Mouse (Mus musculus) heart, postnatal 0 days (tissue): ENCODE results near the gene Xrcc3. TPM values are rescaled to one million over a fixed set of nuclear protein-coding genes. Genes with fewer than 3 reads are reported as not detected.

ENCODE experiments used
- ATAC-seq: fragments of 200-750 bp; cut with Nextera tagmentation; 2 replicates; pipeline ENCODE4 v1.8.0; 2017; ENCODE audit warnings: low read depth, moderate number of reproducible peaks, moderate library complexity; ENCODE audit not compliant: insufficient read depth
- DNase-seq: peaks from one replicate; pipeline ENCODE4 v3.0.0-alpha.2; 2016; ENCODE audit warnings: low spot score
- H3K27ac ChIP-seq: fragments of 300-500 bp; sonication (generic); 2 replicates; pipeline ENCODE4 v1.5.1; 2014; ENCODE audit warnings: low read depth, mild to moderate bottlenecking
- H3K27me3 ChIP-seq: fragments of 300-500 bp; sonication (generic); 2 replicates; pipeline ENCODE4 v1.6.1; 2014; ENCODE audit warnings: low read length, mixed read lengths; ENCODE audit not compliant: control insufficient read depth, insufficient read depth
- H3K36me3 ChIP-seq: fragments of 300-500 bp; sonication (generic); replicated peaks from 2 replicates; pipeline ENCODE4 v1.6.1; 2014; ENCODE audit warnings: low read length, mixed read lengths; ENCODE audit not compliant: control insufficient read depth, insufficient read depth
- H3K4me1 ChIP-seq: fragments of 300-500 bp; sonication (generic); 2 replicates; pipeline ENCODE4 v1.6.1; 2014; ENCODE audit warnings: antibody characterized with exemption; ENCODE audit not compliant: control insufficient read depth, insufficient read depth
- H3K4me2 ChIP-seq: fragments of 300-500 bp; sonication (generic); 2 replicates; pipeline ENCODE4 v1.6.1; 2014; ENCODE audit warnings: low read depth, mild to moderate bottlenecking, low read length, moderate library complexity
- H3K4me3 ChIP-seq: fragments of 300-500 bp; sonication (generic); 2 replicates; pipeline ENCODE4 v1.5.1; 2014; ENCODE audit warnings: low read depth, low read length
- H3K9ac ChIP-seq: fragments of 300-500 bp; sonication (generic); replicated peaks from 2 replicates; pipeline ENCODE4 v1.6.1; 2014; ENCODE audit warnings: low read depth, low read length, mixed read lengths
- H3K9me3 ChIP-seq: fragments of 300-500 bp; sonication (generic); replicated peaks from 2 replicates; pipeline ENCODE4 v1.6.1; 2016; ENCODE audit warnings: low read length; ENCODE audit not compliant: control insufficient read depth
- CTCF ChIP-seq: IDR thresholded peaks from 2 replicates; pipeline ENCODE4 v1.5.1; 2016; ENCODE audit warnings: antibody characterized with exemption, control low read depth, low read depth
- EP300 ChIP-seq: IDR thresholded peaks from 2 replicates; pipeline ENCODE4 v1.6.1; 2016; ENCODE audit warnings: antibody characterized with exemption, low read depth
- WGBS: fragments of 180-500 bp; shearing (Covaris S2); extraction: QIAGEN DNeasy Blood & Tissue Kit; methylation state at CpG from one replicate; pipeline ENCODE4 v1.1.7; 2014; 5-methylcytosine and 5-hydroxymethylcytosine counted together
- polyA plus RNA-seq: library from polyadenylated mRNA; unstranded; fragments of >200 nt; fragmentation: Nextera tagmentation; extraction: Ambion mirVana; gene quantifications from 2 replicates; pipeline ENCODE4 v1.2.1, GENCODE M21; 2015
- total RNA-seq: library from RNA; depleted of rRNA; stranded (reverse); fragments of >200 nt; gene quantifications from 2 replicates; pipeline ENCODE4 v1.2.3, GENCODE M21; 2014; ENCODE audit warnings: low replicate concordance

Xrcc3 gene
- total and polyA plus RNA-seq, 2 experiments from 2014 or later, result 1.6 to 40.9 TPM

- Histone ChIP-seq H3K9ac (0 out of 2 replicates have a peak overlapping the region, but pooled peaks have one; percentile 21), H3K4me2 (peak overlapping the region; percentile 37), H3K27me3 (no peaks in the 10 kb centered on the region), H3K27ac (peak overlapping the region; percentile 67), H3K9me3 (no peaks in the 10 kb centered on the region), H3K4me1 (peaks cover 28% of the 10 kb centered on the region), H3K4me3 (no peak overlapping the region), H3K36me3 (peaks cover 7% of the 10 kb centered on the region)
- ATAC-seq (peak; percentile 66; the same call in 1 of the 2 replicates), DNase-seq (peak; percentile 44)
- TF ChIP-seq EP300 (no peak), CTCF (no peak)
- WGBS, result 35% methylated on average over 16 of the region's 16 CpGs
These were observed 47.1 kb downstream of the Xrcc3 start for GRCm38 (mm10) chr12:111766313-111767236.

GRCm38 (mm10) chr12:111762620-111763280 is 50.9 kb downstream of the Xrcc3 start:
- no peak overlapping the region for H3K9ac ChIP-seq
- no peak overlapping the region for H3K27ac ChIP-seq
- no peak overlapping the region for H3K4me2 ChIP-seq
- 79% methylated on average over 13 of the region's 13 CpGs for WGBS
- TF ChIP-seq CTCF, result no peak
- no peak for TF ChIP-seq EP300
- no peak overlapping the region for H3K4me3 ChIP-seq
- H3K9me3 ChIP-seq, result no peaks in the 10 kb centered on the region
- DNase-seq (no peak), ATAC-seq (no peak)
- H3K4me1 ChIP-seq, result peaks cover 33% of the 10 kb centered on the region
- no peaks in the 10 kb centered on the region for H3K27me3 ChIP-seq
- H3K36me3 ChIP-seq, result peaks cover 7% of the 10 kb centered on the region

- Histone ChIP-seq H3K4me1 (peaks cover 17% of the 10 kb centered on the region), H3K4me3 (peak overlapping the region; percentile 84), H3K4me2 (peak overlapping the region; percentile 89), H3K27ac (peak overlapping the region; percentile 92), H3K9ac (0 out of 2 replicates have a peak overlapping the region, but pooled peaks have one; percentile 90), H3K9me3 (no peaks in the 10 kb centered on the region), H3K27me3 (no peaks in the 10 kb centered on the region), H3K36me3 (peaks cover 7% of the 10 kb centered on the region)
- no peak for ATAC-seq
- 42% methylated on average over 7 of the region's 7 CpGs for WGBS
- no peak for DNase-seq
- TF ChIP-seq EP300 (no peak), CTCF (no peak)
These were observed 53.3 kb downstream of the Xrcc3 start for GRCm38 (mm10) chr12:111760306-111760908.

- H3K36me3 ChIP-seq, result peaks cover 7% of the 10 kb centered on the region
- H3K9ac ChIP-seq, result peak overlapping the region; percentile 90
- under 1% methylated on average over 35 of the region's 35 CpGs for WGBS
- peak overlapping the region; percentile 92 for H3K27ac ChIP-seq
- H3K9me3 ChIP-seq, result no peaks in the 10 kb centered on the region
- TF ChIP-seq EP300 (no peak), CTCF (no peak)
- ATAC-seq (peak; percentile 68), DNase-seq (peak; percentile 78)
- H3K4me1 ChIP-seq, result peaks cover 17% of the 10 kb centered on the region
- H3K4me3 ChIP-seq, result peak overlapping the region; percentile 84
- H3K4me2 ChIP-seq, result peak overlapping the region; percentile 89
- H3K27me3 ChIP-seq, result no peaks in the 10 kb centered on the region
These were observed 54.3 kb downstream of the Xrcc3 start for GRCm38 (mm10) chr12:111759176-111760061.
